24 mouse cellular contexts compared by ENCODE assay signal in the genomic region with DNA sequence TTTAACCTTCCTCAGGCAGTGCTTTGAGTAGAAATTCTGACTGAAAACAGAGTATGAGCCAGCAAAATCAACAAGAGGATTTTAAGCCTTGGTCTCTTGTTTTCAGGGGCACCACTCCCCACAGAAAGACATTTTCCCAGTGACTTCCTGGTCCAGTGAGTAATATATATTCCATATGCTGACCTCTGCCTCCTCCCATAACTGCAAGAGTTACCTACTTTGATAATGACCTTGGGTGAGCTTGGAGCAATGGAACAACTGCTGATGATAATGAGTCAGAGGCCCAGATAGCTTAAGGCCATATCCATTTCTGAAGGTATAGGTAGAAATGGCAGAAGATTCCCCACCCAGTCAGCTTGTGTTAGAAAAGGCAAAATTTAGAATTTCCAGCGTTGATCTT. TPM values are rescaled to one million over a fixed set of nuclear protein-coding genes. Genes with fewer than 3 reads are reported as not detected.
"Had no signal": no experiment of that assay in that cellular context is flagged by ENCODE, and none has a peak within 500 bp of the region (broad histone marks: within the 10 kb centered on the region; RNA-seq: fewer than 3 reads in every experiment).

No protein-coding gene starts in this region.

- ATAC-seq: forebrain, postnatal 0 days; hindbrain, postnatal 0 days had no signal

- H3K4me1 ChIP-seq: hindbrain, embryonic 13.5 days; hindbrain, embryonic 15.5 days; limb, embryonic 13.5 days; limb, embryonic 15.5 days had no signal

- H3K9me3 ChIP-seq: heart, embryonic 13.5 days; heart, embryonic 15.5 days; hindbrain, embryonic 13.5 days; hindbrain, embryonic 15.5 days; limb, embryonic 13.5 days; limb, embryonic 15.5 days had no signal

- DNase-seq: forebrain, postnatal 0 days; gastrocnemius, postnatal 14 days; gastrocnemius, postnatal 36 days; heart, adult 18-20 months; heart, postnatal 14 days; heart, postnatal 36 days; kidney, adult 18-20 months; kidney, adult 8-10 months; kidney, postnatal 10 days; kidney, postnatal 25 days; kidney, postnatal 4 days; layer of hippocampus, postnatal 36 days; left cerebral cortex, postnatal 4 days had no signal

- H3K4me3 ChIP-seq: heart, embryonic 13.5 days; heart, embryonic 15.5 days; hindbrain, embryonic 13.5 days; hindbrain, embryonic 15.5 days; layer of hippocampus, adult 2 months; limb, embryonic 13.5 days; limb, embryonic 15.5 days had no signal

- H3K9ac ChIP-seq: forebrain, postnatal 0 days; heart, embryonic 13.5 days; heart, embryonic 15.5 days; hindbrain, embryonic 13.5 days; hindbrain, embryonic 15.5 days; limb, embryonic 13.5 days; limb, embryonic 15.5 days had no signal

- H3K36me3 ChIP-seq: heart, embryonic 13.5 days; heart, embryonic 15.5 days; hindbrain, embryonic 13.5 days; hindbrain, embryonic 15.5 days; limb, embryonic 13.5 days; limb, embryonic 15.5 days had no signal

- H3K4me2 ChIP-seq: heart, embryonic 11.5 days; heart, embryonic 13.5 days; heart, embryonic 15.5 days; hindbrain, embryonic 13.5 days; hindbrain, embryonic 15.5 days; limb, embryonic 13.5 days; limb, embryonic 15.5 days had no signal

- H3K27me3 ChIP-seq: heart, embryonic 13.5 days; heart, embryonic 15.5 days; hindbrain, embryonic 13.5 days; hindbrain, embryonic 15.5 days; limb, embryonic 13.5 days; limb, embryonic 15.5 days had no signal

- H3K27ac ChIP-seq: heart, embryonic 13.5 days; heart, embryonic 15.5 days; hindbrain, embryonic 13.5 days; hindbrain, embryonic 15.5 days; hindbrain, postnatal 0 days; layer of hippocampus, adult 2 months; limb, embryonic 13.5 days; limb, embryonic 15.5 days had no signal

RNA-seq across cellular contexts. Expression of gene Sgpp2, which starts 43.1 kb away (rescaled TPM):
- total RNA-seq: gastrocnemius, adult 18-20 months; gastrocnemius, adult 8-10 months; gastrocnemius, postnatal 36 days had no signal
